Mouse (Mus musculus) intestine, embryonic 14.5 days (tissue): Measurements from ENCODE around the gene Fcrlb. TPM values are rescaled to one million over a fixed set of nuclear protein-coding genes. Genes with fewer than 3 reads are reported as not detected.
"Not testable (repeated sequence)": the region's sequence is repeated elsewhere in the genome, so short reads cannot be mapped to it uniquely, and the experiment has no call there.

Source experiments
- ATAC-seq: fragments of 200-750 bp; cut with Nextera tagmentation; replicated peaks from 2 replicates; pipeline ENCODE4 v1.8.0; 2017; ENCODE audit warnings: low read depth, moderate number of reproducible peaks, moderate TSS enrichment, moderate library complexity; ENCODE audit not compliant: low FRiP score, low TSS enrichment
- DNase-seq: peaks from one replicate; pipeline ENCODE4 v3.0.0-alpha.2; 2018; ENCODE audit warnings: low spot score
- H3K27ac ChIP-seq: fragments of 300-500 bp; sonication (generic); 2 replicates; pipeline ENCODE4 v1.5.1; 2014; ENCODE audit warnings: low read depth, mild to moderate bottlenecking, control low read depth
- H3K27me3 ChIP-seq: fragments of 300-500 bp; sonication (generic); replicated peaks from 2 replicates; pipeline ENCODE4 v1.6.1; 2014; ENCODE audit warnings: low read length, control low read depth; ENCODE audit not compliant: control insufficient read depth, insufficient read depth
- H3K36me3 ChIP-seq: fragments of 300-500 bp; sonication (generic); 2 replicates; pipeline ENCODE4 v1.6.1; 2014; ENCODE audit warnings: low read length, control low read depth; ENCODE audit not compliant: control insufficient read depth, insufficient read depth
- H3K4me1 ChIP-seq: fragments of 300-500 bp; sonication (generic); replicated peaks from 2 replicates; pipeline ENCODE4 v1.6.1; 2014; ENCODE audit warnings: low read length, control low read depth, mixed read lengths; ENCODE audit not compliant: control insufficient read depth, insufficient read depth
- H3K4me2 ChIP-seq: fragments of 300-500 bp; sonication (generic); 2 replicates; pipeline ENCODE4 v1.6.1; 2014; ENCODE audit warnings: low read length
- H3K4me3 ChIP-seq: fragments of 300-500 bp; sonication (generic); 2 replicates; pipeline ENCODE4 v1.5.1; 2014; ENCODE audit warnings: low read depth, low read length, control low read depth, mixed read lengths
- H3K9ac ChIP-seq: fragments of 300-500 bp; sonication (generic); 2 replicates; pipeline ENCODE4 v1.6.1; 2014; ENCODE audit warnings: mild to moderate bottlenecking, low read length
- H3K9me3 ChIP-seq: fragments of 300-500 bp; sonication (generic); 2 replicates; pipeline ENCODE4 v1.6.1; 2016; ENCODE audit warnings: low read length, control low read depth; ENCODE audit not compliant: control insufficient read depth
- WGBS: fragments of 180-500 bp; shearing (Covaris S2); extraction: QIAGEN DNeasy Blood & Tissue Kit; methylation state at CpG from one replicate; pipeline ENCODE4 v1.1.7; 2014; 5-methylcytosine and 5-hydroxymethylcytosine counted together
- polyA plus RNA-seq: library from polyadenylated mRNA; unstranded; fragments of >200 nt; fragmentation: Nextera tagmentation; extraction: Ambion mirVana; gene quantifications from 2 replicates; pipeline ENCODE4 v1.2.1, GENCODE M21; 2014

Gene Fcrlb
- polyA plus RNA-seq = not detected in 2 replicates

- 71% methylated on average over 5 of the region's 5 CpGs for WGBS
Observed at GRCm38 (mm10) chr1:170912891-170913615, at the start of gene Fcrlb. TSS of gene Fcrlb (minus strand) at chr1:170912941.

GRCm38 (mm10) chr1:170962301-170962700, 49.6 kb upstream of the Fcrlb start:
- Histone ChIP-seq H3K27ac (no peak overlapping the region), H3K4me3 (no peak overlapping the region), H3K27me3 (no peaks in the 10 kb centered on the region), H3K36me3 (no peaks in the 10 kb centered on the region), H3K9me3 (no peaks in the 10 kb centered on the region), H3K4me1 (0 out of 2 replicates have a peak, but pooled peaks cover 5% of the 10 kb centered on the region), H3K9ac (no peak overlapping the region), H3K4me2 (no peak overlapping the region)
- DNase-seq (no peak), ATAC-seq (no peak)
- WGBS = 60% methylated on average over 2 of the region's 2 CpGs

More at GRCm38 (mm10) chr1:170912891-170913615, at the start of gene Fcrlb:
- Histone ChIP-seq H3K36me3 (no peaks in the 10 kb centered on the region), H3K4me3 (no peak within 1 kb of the TSS), H3K9ac (no peak within 1 kb of the TSS), H3K27me3 (peaks cover 12% of the 10 kb centered on the region), H3K27ac (no peak within 1 kb of the TSS), H3K4me2 (no peak within 1 kb of the TSS), H3K4me1 (peaks cover 5% of the 10 kb centered on the region), H3K9me3 (no peaks in the 10 kb centered on the region)
- DNase-seq = no peak
- no peak for ATAC-seq

- H3K4me2 ChIP-seq = no peak overlapping the region
- no peak overlapping the region for H3K9ac ChIP-seq
- no peaks in the 10 kb centered on the region for H3K36me3 ChIP-seq
- H3K27ac ChIP-seq = no peak overlapping the region
- H3K27me3 ChIP-seq = no peaks in the 10 kb centered on the region
- H3K4me1 ChIP-seq = 0 out of 2 replicates have a peak, but pooled peaks cover 5% of the 10 kb centered on the region
- no peaks in the 10 kb centered on the region for H3K9me3 ChIP-seq
- 84% methylated on average over 6 of the region's 6 CpGs for WGBS
- DNase-seq (no peak), ATAC-seq (no peak)
- no peak overlapping the region for H3K4me3 ChIP-seq
Observed at GRCm38 (mm10) chr1:170961101-170961500, 48.4 kb upstream of the Fcrlb start.

GRCm38 (mm10) chr1:170959791-170960190, 47.0 kb upstream of the Fcrlb start:
- WGBS = 69% methylated on average over 2 of the region's 2 CpGs
- no peak for ATAC-seq

DNA sequence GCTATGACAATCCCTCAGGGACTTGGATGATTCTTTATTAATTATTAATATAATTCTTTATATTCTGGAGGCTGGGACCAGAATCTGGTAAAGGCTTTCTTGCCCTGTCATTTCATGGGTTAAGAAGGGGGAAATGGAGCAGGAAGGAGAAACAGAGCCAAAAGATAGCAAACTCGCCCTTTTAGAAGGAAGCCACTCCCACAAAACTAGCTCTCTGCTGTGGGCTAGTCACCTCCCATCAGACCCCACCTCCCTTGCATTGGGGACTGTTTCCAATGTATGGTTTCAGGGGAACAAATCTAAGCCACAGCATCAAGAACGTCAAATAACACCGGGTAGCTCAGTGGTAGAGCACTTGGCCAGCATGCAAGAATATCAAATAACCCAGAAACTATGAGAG, 45.5 kb upstream of the Fcrlb start:
- no peak overlapping the region for H3K9ac ChIP-seq
- no peaks in the 10 kb centered on the region for H3K27me3 ChIP-seq
- H3K4me1 ChIP-seq = 0 out of 2 replicates have a peak, but pooled peaks cover 3% of the 10 kb centered on the region
- ATAC-seq = no peak
- H3K36me3 ChIP-seq = no peaks in the 10 kb centered on the region
- WGBS = 61% methylated on average over 3 of the region's 3 CpGs
- no peak for DNase-seq
- H3K27ac ChIP-seq = no peak overlapping the region
- H3K4me2 ChIP-seq = no peak overlapping the region
- no peak overlapping the region for H3K4me3 ChIP-seq
- H3K9me3 ChIP-seq = no peaks in the 10 kb centered on the region

More at GRCm38 (mm10) chr1:170959791-170960190, 47.0 kb upstream of the Fcrlb start:
- H3K27me3 ChIP-seq = no peaks in the 10 kb centered on the region
- no peak overlapping the region for H3K4me2 ChIP-seq
- no peaks in the 10 kb centered on the region for H3K36me3 ChIP-seq
- no peak overlapping the region for H3K9ac ChIP-seq
- 0 out of 2 replicates have a peak, but pooled peaks cover 5% of the 10 kb centered on the region for H3K4me1 ChIP-seq
- H3K27ac ChIP-seq = no peak overlapping the region
- no peaks in the 10 kb centered on the region for H3K9me3 ChIP-seq
- H3K4me3 ChIP-seq = no peak overlapping the region
- no peak for DNase-seq

GRCm38 (mm10) chr1:170953192-170953591, 40.5 kb upstream of the Fcrlb start:
- Histone ChIP-seq H3K4me1 (no peaks in the 10 kb centered on the region), H3K36me3 (no peaks in the 10 kb centered on the region), H3K27ac (no peak overlapping the region), H3K9ac (no peak overlapping the region), H3K4me3 (no peak overlapping the region), H3K9me3 (no peaks in the 10 kb centered on the region), H3K27me3 (no peaks in the 10 kb centered on the region), H3K4me2 (no peak overlapping the region)
- no peak for DNase-seq
- 89% methylated on average over 2 of the region's 2 CpGs for WGBS
- ATAC-seq = no peak

DNA sequence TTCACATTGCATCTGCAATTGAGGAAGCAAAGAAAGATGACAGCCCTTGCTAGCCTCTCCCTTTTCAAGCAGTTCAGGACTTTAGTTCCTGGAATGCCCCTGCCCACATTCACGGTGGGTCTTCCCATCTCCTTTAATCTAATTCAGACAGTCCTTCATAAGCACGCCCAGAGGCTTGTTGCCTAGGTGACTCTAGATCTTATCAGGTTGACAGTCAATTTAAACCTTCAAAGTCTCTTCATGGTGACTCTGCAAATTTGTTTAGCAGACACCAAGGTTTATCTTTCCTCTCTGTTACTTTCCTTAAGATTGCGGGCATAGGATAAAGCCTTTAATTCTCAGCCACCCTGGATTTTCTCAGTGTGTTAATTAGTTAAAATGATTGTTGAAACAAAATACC, 38.0 kb upstream of the Fcrlb start:
- Histone ChIP-seq H3K9ac (no peak overlapping the region), H3K36me3 (no peaks in the 10 kb centered on the region), H3K27ac (no peak overlapping the region), H3K4me3 (no peak overlapping the region), H3K4me1 (no peaks in the 10 kb centered on the region), H3K27me3 (no peaks in the 10 kb centered on the region), H3K4me2 (no peak overlapping the region), H3K9me3 (peaks cover 4% of the 10 kb centered on the region; the same call in 1 of the 2 replicates)
- WGBS = 24% methylated on average over 3 of the region's 3 CpGs
- no peak for DNase-seq
- no peak for ATAC-seq

DNA sequence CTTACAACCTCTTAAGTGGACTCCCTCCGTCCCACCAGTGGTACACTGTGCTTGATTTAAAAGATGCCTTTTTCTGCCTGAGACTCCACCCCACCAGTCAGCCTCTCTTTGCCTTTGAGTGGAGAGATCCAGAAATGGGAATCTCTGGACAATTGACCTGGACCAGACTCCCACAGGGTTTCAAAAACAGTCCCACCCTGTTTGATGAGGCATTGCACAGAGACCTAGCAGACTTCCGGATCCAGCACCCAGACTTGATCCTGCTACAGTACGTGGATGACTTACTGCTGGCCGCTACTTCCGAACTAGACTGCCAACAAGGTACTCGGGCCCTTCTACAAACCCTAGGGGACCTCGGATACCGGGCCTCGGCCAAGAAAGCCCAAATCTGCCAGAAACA, 32.2 kb upstream of the Fcrlb start:
- not testable (repeated sequence) for H3K27ac ChIP-seq, ATAC-seq, H3K27me3 ChIP-seq, H3K9me3 ChIP-seq, H3K9ac ChIP-seq, H3K4me2 ChIP-seq, H3K36me3 ChIP-seq, H3K4me3 ChIP-seq, H3K4me1 ChIP-seq, DNase-seq
- 95% methylated on average over 2 of the region's 9 CpGs for WGBS

- H3K27me3 ChIP-seq, H3K9ac ChIP-seq, H3K4me1 ChIP-seq, DNase-seq, H3K4me2 ChIP-seq, H3K27ac ChIP-seq, ATAC-seq, H3K4me3 ChIP-seq, H3K36me3 ChIP-seq, H3K9me3 ChIP-seq: not testable (repeated sequence)
- WGBS = 95% methylated on average over 9 of the region's 9 CpGs
Observed at GRCm38 (mm10) chr1:170944151-170944550, 31.4 kb upstream of the Fcrlb start.
